Mouse (Mus musculus): Measurements from ENCODE around the gene Gls2. TPM values are rescaled to one million over a fixed set of nuclear protein-coding genes. Genes with fewer than 3 reads are reported as not detected.

Gene Gls2
- polyA plus RNA-seq, 1 experiment from 2014 or later: 1.1 TPM

DNA sequence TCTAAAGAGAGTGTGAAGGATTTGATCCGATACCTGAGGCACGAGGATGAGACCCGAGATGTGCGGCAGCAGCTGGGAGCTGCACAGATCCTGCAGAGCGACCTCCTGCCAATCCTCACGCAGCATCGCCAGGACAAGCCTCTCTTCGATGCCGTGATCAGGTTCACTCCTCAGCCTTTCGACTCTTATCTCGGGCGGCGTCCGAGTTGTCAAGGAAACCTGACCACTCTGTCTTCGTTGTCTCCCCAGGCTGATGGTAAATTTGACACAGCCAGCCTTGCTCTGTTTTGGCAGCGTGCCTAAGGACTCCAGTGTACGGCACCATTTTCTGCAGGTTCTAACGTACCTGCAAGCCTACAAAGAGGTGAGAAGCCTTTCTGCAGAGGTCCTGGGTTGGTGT, 45.9 kb downstream of the Gls2 start:
- H3K4me1 ChIP-seq (replicated peaks): no peaks in the 10 kb centered on the region
- no peak overlapping the region for H3K9ac ChIP-seq
- no peak overlapping the region for H3K27ac ChIP-seq (replicated peaks)
- no peak for ATAC-seq (ENCODE audit: low read depth)
- no peak overlapping the region for H3K4me3 ChIP-seq
- 95% methylated on average over 18 of the region's 18 CpGs for WGBS
- H3K9me3 ChIP-seq: no peaks in the 10 kb centered on the region
- H3K4me2 ChIP-seq: no peak overlapping the region
- no peaks in the 10 kb centered on the region for H3K27me3 ChIP-seq
- peaks cover 54% of the 10 kb centered on the region for H3K36me3 ChIP-seq

GRCm38 (mm10) chr10:128243252-128243651, 49.0 kb downstream of the Gls2 start:
- ATAC-seq (ENCODE audit: low read depth): no peak
- no peaks in the 10 kb centered on the region for H3K4me1 ChIP-seq (replicated peaks)
- H3K27me3 ChIP-seq: no peaks in the 10 kb centered on the region
- H3K9me3 ChIP-seq: no peaks in the 10 kb centered on the region
- H3K27ac ChIP-seq (replicated peaks): no peak overlapping the region
- peaks cover 85% of the 10 kb centered on the region for H3K36me3 ChIP-seq
- H3K4me2 ChIP-seq: no peak overlapping the region
- no peak overlapping the region for H3K4me3 ChIP-seq
- H3K9ac ChIP-seq: no peak overlapping the region
- 94% methylated on average over 8 of the region's 8 CpGs for WGBS

DNA sequence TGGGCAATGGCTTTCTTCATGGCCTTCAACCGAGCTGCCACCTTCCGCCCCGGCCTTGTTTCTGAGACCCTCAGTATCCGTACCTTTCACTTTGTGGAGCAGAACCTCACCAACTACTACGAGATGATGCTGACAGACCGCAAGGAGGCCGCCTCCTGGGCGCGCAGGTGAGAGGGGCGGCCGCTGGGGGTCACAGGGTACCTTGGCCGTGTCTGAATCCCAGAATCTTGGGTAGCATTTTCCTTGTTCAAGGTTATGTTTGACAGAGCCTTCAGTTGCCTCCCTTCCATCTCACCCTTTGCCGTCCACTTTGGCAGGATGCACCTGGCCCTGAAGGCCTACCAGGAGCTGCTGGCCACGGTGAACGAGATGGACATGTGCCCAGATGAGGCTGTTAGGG, 49.9 kb downstream of the Gls2 start:
- peaks cover 92% of the 10 kb centered on the region for H3K36me3 ChIP-seq

DNA sequence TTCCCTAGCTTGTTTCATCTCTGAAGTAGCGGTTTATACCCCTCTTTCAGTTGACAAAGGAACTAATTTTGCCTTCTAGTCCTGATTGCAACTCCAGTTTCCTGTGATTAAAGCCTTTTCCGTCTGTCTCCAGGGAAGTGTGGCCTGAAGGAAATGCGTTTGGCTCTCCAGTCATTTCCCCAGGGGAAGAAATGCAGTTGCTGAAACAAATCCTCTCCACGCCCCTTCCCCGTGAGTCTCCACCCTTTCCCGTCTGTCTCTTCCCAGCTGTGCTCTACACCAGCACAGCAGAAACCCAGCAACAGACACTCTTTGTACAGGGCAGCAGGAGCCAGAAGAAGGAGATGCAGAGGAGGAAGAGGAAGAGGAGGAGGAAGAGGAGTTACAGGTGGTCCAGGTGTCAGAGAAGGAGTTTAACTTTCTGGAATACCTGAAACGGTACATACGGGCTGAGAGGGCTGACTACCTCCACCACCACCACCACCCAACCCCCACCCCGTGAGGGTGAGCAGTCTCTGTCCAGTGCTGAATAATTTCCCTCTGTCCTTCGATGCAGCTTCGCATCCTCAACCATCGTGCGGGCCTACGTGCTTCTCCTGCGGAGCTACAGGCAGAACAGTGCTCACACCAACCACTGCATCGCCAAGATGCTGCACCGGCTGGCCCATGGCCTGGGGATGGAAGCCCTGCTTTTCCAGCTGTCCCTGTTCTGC, 52.9 kb downstream of the Gls2 start:
- Histone ChIP-seq H3K4me1 (replicated peaks) (no peaks in the 10 kb centered on the region), H3K9ac (no peak overlapping the region), H3K36me3 (peaks cover 97% of the 10 kb centered on the region), H3K4me3 (no peak overlapping the region), H3K27me3 (no peaks in the 10 kb centered on the region), H3K9me3 (no peaks in the 10 kb centered on the region), H3K27ac (replicated peaks) (peak overlapping the region; percentile 49), H3K4me2 (peak overlapping the region; percentile 33)
- no peak for ATAC-seq (ENCODE audit: low read depth)
- 85% methylated on average over 17 of the region's 17 CpGs for WGBS

More for the DNA sequence above, 49.9 kb downstream of the Gls2 start:
- Histone ChIP-seq H3K4me3 (no peak overlapping the region), H3K27me3 (no peaks in the 10 kb centered on the region), H3K9ac (no peak overlapping the region), H3K4me1 (replicated peaks) (no peaks in the 10 kb centered on the region), H3K9me3 (no peaks in the 10 kb centered on the region), H3K27ac (replicated peaks) (no peak overlapping the region), H3K4me2 (no peak overlapping the region)
- 95% methylated on average over 15 of the region's 15 CpGs for WGBS
- ATAC-seq (ENCODE audit: low read depth): no peak

DNA sequence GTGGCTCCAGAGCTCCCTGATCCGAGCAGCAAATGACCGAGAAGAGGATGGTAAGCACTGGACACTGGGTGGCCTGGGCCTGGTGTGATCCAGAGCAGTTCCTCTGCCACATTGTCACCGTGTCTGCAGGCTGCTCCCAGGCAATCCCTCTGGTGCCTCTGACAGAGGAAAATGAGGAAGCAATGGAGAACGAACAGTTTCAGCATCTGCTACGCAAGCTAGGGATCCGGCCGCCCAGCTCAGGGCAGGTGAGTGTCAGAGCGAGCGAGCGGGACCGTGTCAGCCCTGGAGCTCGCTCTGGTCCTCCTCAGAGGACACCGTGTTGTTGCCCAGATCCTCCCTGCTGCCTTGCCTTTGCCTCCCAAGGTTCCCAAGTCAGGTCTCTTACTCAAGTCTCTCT, 56.3 kb downstream of the Gls2 start:
- Histone ChIP-seq H3K9ac (no peak overlapping the region), H3K4me2 (no peak overlapping the region), H3K9me3 (no peaks in the 10 kb centered on the region), H3K36me3 (peaks cover 76% of the 10 kb centered on the region), H3K4me3 (no peak overlapping the region), H3K27ac (replicated peaks) (no peak overlapping the region), H3K27me3 (no peaks in the 10 kb centered on the region), H3K4me1 (replicated peaks) (no peaks in the 10 kb centered on the region)
- ATAC-seq (ENCODE audit: low read depth): no peak
- WGBS: 95% methylated on average over 13 of the region's 13 CpGs

DNA sequence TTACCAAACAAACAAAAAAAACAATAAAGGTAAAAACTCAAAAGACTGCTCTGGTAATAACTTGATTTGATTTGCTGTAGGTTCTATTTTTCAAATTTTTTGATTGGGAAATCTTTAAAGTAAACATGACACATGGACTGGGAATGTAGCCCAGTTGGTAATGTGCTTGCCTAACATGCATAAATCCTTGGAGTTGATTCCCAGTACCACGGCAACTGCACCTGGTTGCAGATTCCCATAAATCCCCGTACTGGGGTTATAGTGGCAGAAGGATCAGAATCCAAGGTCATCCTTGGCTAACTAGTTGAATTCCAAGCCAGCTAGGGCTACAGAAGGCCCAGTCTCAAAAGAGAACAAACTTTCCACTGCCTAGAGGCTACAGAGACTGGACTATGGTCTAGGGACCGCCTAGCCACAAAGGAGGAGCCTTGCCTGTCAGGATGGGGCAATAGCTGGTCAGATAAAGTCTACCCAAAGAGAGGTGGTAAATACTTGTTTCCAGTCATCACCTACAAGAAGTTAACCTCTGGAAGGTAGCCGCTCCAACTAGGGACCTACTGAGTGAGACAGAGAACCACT, 59.5 kb downstream of the Gls2 start, which contains the start of gene Apon:
Gene Apon, plus strand, starts transcription at position 420 of the 579 bp plus-strand sequence.
- WGBS: 90% methylated on average over 4 of the region's 4 CpGs
- H3K9ac ChIP-seq: no peak within 1 kb of the TSS

GRCm38 (mm10) chr10:128255925-128256324, 61.7 kb downstream of the Gls2 start:
- Histone ChIP-seq H3K27ac (replicated peaks) (no peak overlapping the region), H3K4me1 (replicated peaks) (no peaks in the 10 kb centered on the region), H3K4me2 (no peak overlapping the region), H3K27me3 (no peaks in the 10 kb centered on the region), H3K9me3 (no peaks in the 10 kb centered on the region), H3K36me3 (peaks cover 24% of the 10 kb centered on the region), H3K4me3 (no peak overlapping the region), H3K9ac (no peak overlapping the region)
- WGBS: 88% methylated on average over 8 of the region's 8 CpGs
- no peak for ATAC-seq (ENCODE audit: low read depth)

More for the DNA sequence above, 59.5 kb downstream of the Gls2 start, which contains the start of gene Apon:
- Histone ChIP-seq H3K36me3 (peaks cover 44% of the 10 kb centered on the region), H3K4me2 (no peak within 1 kb of the TSS), H3K27ac (replicated peaks) (no peak within 1 kb of the TSS), H3K9me3 (no peaks in the 10 kb centered on the region), H3K27me3 (no peaks in the 10 kb centered on the region), H3K4me3 (no peak within 1 kb of the TSS), H3K4me1 (replicated peaks) (no peaks in the 10 kb centered on the region)
- ATAC-seq (ENCODE audit: low read depth): no peak

DNA sequence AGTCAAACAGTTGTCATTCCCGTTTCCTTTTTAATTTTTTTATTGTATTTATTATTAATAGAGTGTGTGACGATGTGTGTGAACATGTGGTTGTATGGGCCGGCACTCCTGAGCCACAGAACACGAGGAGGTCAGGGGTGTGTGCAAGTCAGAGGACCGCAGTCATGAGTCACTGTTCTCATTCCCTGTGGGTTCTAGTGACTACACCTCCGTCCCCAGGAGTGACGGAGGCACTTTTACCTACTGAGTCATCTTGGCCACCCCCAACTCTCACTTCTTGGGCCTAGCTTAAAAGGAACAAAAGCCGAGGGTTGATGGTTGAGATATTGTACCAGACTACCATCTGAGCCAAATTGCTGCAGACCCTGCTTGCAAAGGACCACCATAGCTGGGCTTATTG, 62.1 kb downstream of the Gls2 start:
- no peaks in the 10 kb centered on the region for H3K9me3 ChIP-seq
- WGBS: 74% methylated on average over 8 of the region's 8 CpGs
- ATAC-seq (ENCODE audit: low read depth): no peak

GRCm38 (mm10) chr10:128258953-128259352, 64.7 kb downstream of the Gls2 start:
- Histone ChIP-seq H3K9ac (no peak overlapping the region), H3K4me3 (no peak overlapping the region), H3K27me3 (no peaks in the 10 kb centered on the region), H3K27ac (replicated peaks) (no peak overlapping the region), H3K4me1 (replicated peaks) (no peaks in the 10 kb centered on the region), H3K4me2 (no peak overlapping the region), H3K36me3 (no peaks in the 10 kb centered on the region), H3K9me3 (no peaks in the 10 kb centered on the region)
- 84% methylated on average over 4 of the region's 4 CpGs for WGBS
- ATAC-seq (ENCODE audit: low read depth): no peak

More for the DNA sequence above, 62.1 kb downstream of the Gls2 start:
- Histone ChIP-seq H3K27ac (replicated peaks) (no peak overlapping the region), H3K4me3 (no peak overlapping the region), H3K27me3 (no peaks in the 10 kb centered on the region), H3K36me3 (peaks cover 20% of the 10 kb centered on the region), H3K4me1 (replicated peaks) (no peaks in the 10 kb centered on the region), H3K9ac (no peak overlapping the region), H3K4me2 (no peak overlapping the region)

Other genes starting within 250 kb of the Gls2 start
- not detected in 2 replicates for gene Hsd17b6, start 186.8 kb upstream of the Gls2 start, polyA plus RNA-seq (2015; fragmentation: Nextera tagmentation; extraction: Ambion mirVana)
- gene Prim1, start 179.3 kb upstream of the Gls2 start, polyA plus RNA-seq (2015; fragmentation: Nextera tagmentation; extraction: Ambion mirVana): 32.1 and 35.9 TPM in 2 replicates
- 612 and 618 TPM in 2 replicates for gene Naca, start 158.9 kb upstream of the Gls2 start, polyA plus RNA-seq (2015; fragmentation: Nextera tagmentation; extraction: Ambion mirVana)
- 448 and 456 TPM in 2 replicates for gene Ptges3, start 135.5 kb upstream of the Gls2 start, polyA plus RNA-seq (2015; fragmentation: Nextera tagmentation; extraction: Ambion mirVana)
- gene Atp5b, start 111.2 kb upstream of the Gls2 start, polyA plus RNA-seq (2015; fragmentation: Nextera tagmentation; extraction: Ambion mirVana): 2,119 and 2,171 TPM in 2 replicates
- gene Baz2a, start 102.9 kb upstream of the Gls2 start, polyA plus RNA-seq (2015; fragmentation: Nextera tagmentation; extraction: Ambion mirVana): 10.9 and 12.2 TPM in 2 replicates
- 12.4 and 12.7 TPM in 2 replicates for gene Rbms2, start 14.2 kb upstream of the Gls2 start, polyA plus RNA-seq (2015; fragmentation: Nextera tagmentation; extraction: Ambion mirVana)
- gene Spryd4, start 17.4 kb downstream of the Gls2 start, polyA plus RNA-seq (2015; fragmentation: Nextera tagmentation; extraction: Ambion mirVana): 21.3 and 21.5 TPM in 2 replicates
- gene Mip, start 31.4 kb downstream of the Gls2 start, polyA plus RNA-seq (2015; fragmentation: Nextera tagmentation; extraction: Ambion mirVana): not detected in 2 replicates
- gene Timeless, start 37.6 kb downstream of the Gls2 start, polyA plus RNA-seq (2015; fragmentation: Nextera tagmentation; extraction: Ambion mirVana): 24.0 and 31.2 TPM in 2 replicates
- 0.17 and 0.32 TPM in 2 replicates for gene Apon, start 59.6 kb downstream of the Gls2 start, polyA plus RNA-seq (2015; fragmentation: Nextera tagmentation; extraction: Ambion mirVana)
- gene Apof, start 74.2 kb downstream of the Gls2 start, polyA plus RNA-seq (2015; fragmentation: Nextera tagmentation; extraction: Ambion mirVana): not detected in 2 replicates
- gene Stat2, start 76.1 kb downstream of the Gls2 start, polyA plus RNA-seq (2015; fragmentation: Nextera tagmentation; extraction: Ambion mirVana): 22.6 and 23.7 TPM in 2 replicates
- gene Il23a, start 104.3 kb downstream of the Gls2 start, polyA plus RNA-seq (2015; fragmentation: Nextera tagmentation; extraction: Ambion mirVana): 0.25 and 0.38 TPM in 2 replicates
- gene Pan2, start 108.9 kb downstream of the Gls2 start, polyA plus RNA-seq (2015; fragmentation: Nextera tagmentation; extraction: Ambion mirVana): 22.2 and 24.3 TPM in 2 replicates
- gene Cnpy2, start 128.0 kb downstream of the Gls2 start, polyA plus RNA-seq (2015; fragmentation: Nextera tagmentation; extraction: Ambion mirVana): 221 and 241 TPM in 2 replicates
- 228 and 239 TPM in 2 replicates for gene Cs, start 143.3 kb downstream of the Gls2 start, polyA plus RNA-seq (2015; fragmentation: Nextera tagmentation; extraction: Ambion mirVana)
- 34.9 and 41.0 TPM in 2 replicates for gene Coq10a, start 174.5 kb downstream of the Gls2 start, polyA plus RNA-seq (2015; fragmentation: Nextera tagmentation; extraction: Ambion mirVana)
- gene Ankrd52, start 182.7 kb downstream of the Gls2 start, polyA plus RNA-seq (2015; fragmentation: Nextera tagmentation; extraction: Ambion mirVana): 9.5 and 12.1 TPM in 2 replicates
- gene Slc39a5, start 206.8 kb downstream of the Gls2 start, polyA plus RNA-seq (2015; fragmentation: Nextera tagmentation; extraction: Ambion mirVana): not detected in 2 replicates
- gene Nabp2, start 217.0 kb downstream of the Gls2 start, polyA plus RNA-seq (2015; fragmentation: Nextera tagmentation; extraction: Ambion mirVana): 124 and 129 TPM in 2 replicates
- gene Rnf41, start 217.2 kb downstream of the Gls2 start, polyA plus RNA-seq (2015; fragmentation: Nextera tagmentation; extraction: Ambion mirVana): 73.4 and 74.3 TPM in 2 replicates

Measured in neural tube, embryonic 13.5 days (tissue).